Mouse (Mus musculus): ENCODE data around the gene Ptprd. TPM values are rescaled to one million over a fixed set of nuclear protein-coding genes. Genes with fewer than 3 reads are reported as not detected.

Ptprd gene
- polyA plus RNA-seq, 1 experiment from 2014 or later = 0.32 TPM

DNA sequence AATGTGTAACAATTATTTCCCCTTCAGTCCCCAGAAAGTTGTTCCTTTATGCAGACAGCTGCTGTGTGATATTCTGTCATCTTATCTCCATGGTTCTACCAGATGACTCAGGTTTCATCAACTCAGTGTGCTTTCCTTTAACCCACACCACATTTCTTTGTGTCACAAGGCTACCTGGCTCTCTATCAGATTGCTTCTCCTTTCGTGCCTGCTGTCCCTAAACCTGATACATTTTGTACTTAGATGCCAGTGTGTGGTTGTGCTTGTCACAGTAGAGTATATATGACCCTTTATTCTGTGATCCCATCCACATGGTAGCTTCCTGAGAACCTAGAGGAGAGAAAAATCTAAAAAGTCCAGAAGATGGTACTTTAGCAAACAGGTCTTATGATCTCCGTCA lies 1445.3 kb downstream of the Ptprd start:
- no peak for TF ChIP-seq CTCF (IDR thresholded peaks at IDR 0.05)
- in situ Hi-C loops (cut with MboI; ENCODE audit: low pct_unique_long_range_greater_than_20kb) = no loop called here
- DNase-seq (ENCODE audit: low read depth, low spot score) (no peak), ATAC-seq (no peak)
- ChIA-PET CTCF (interaction anchor here (1.5 kb wide), 1 partner anchor 10 kb away, joined by 3 read pairs; no protein-coding TSS in a partner anchor), POLR2A (no interaction called here)
- H3K27me3 ChIP-seq = no peaks in the 10 kb centered on the region

DNA sequence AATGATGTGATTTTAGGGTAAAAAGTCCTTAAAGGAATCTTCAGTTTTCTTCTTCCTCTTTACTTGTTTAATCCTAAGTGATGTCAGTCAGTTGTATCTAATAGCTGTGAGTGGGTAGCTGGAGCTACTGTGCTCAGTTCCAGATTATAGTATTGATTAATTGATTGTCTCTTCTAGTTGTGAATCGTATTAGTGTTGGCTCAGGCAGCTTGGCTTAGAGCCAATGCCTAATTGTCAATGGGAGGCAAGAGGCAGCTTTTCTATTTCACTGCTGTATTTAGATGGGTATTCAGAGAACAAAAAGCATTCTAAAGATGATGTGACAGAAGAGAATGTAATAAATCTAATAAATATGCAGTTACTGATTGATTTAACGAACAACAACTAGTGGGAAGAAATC lies 1461.1 kb downstream of the Ptprd start:
- DNase-seq (ENCODE audit: low read depth, low spot score) = no peak
- TF ChIP-seq CTCF (IDR thresholded peaks at IDR 0.05) = no peak
- H3K27me3 ChIP-seq = no peaks in the 10 kb centered on the region
- ChIA-PET POLR2A (interaction anchor here (0.6 kb wide), 1 partner anchor 677 kb away, joined by 3 read pairs; no protein-coding TSS in a partner anchor), CTCF (no interaction called here)
- in situ Hi-C loops (cut with MboI; ENCODE audit: low pct_unique_long_range_greater_than_20kb) = no loop called here
- ATAC-seq = no peak

DNA sequence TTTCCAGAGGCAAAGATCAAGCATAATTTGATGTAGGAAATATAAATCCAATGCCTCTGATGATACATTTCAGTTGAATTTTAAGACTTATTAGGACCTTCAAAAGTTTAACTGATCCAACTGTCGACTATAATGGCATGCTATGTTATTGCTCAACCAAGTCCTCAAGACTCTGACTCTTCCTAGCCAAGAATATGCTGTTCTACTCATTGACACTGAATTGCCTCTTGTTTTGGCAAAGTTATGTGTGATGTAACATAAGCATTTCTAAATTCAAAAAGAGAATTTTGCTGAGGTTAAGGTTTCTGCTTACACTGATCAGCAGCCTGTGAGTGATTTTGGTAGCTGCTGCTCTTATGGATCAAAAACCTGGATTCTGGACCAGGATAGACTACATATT lies 1475.9 kb downstream of the Ptprd start:
- CTCF ChIA-PET = no interaction called here
- DNase-seq (ENCODE audit: low read depth, low spot score) = no peak
- H3K27me3 ChIP-seq = no peaks in the 10 kb centered on the region
- TF ChIP-seq CTCF (IDR thresholded peaks at IDR 0.05) = no peak
- no peak for ATAC-seq
- POLR2A ChIA-PET = no interaction called here
- in situ Hi-C loops (cut with MboI; ENCODE audit: low pct_unique_long_range_greater_than_20kb) = no loop called here

DNA sequence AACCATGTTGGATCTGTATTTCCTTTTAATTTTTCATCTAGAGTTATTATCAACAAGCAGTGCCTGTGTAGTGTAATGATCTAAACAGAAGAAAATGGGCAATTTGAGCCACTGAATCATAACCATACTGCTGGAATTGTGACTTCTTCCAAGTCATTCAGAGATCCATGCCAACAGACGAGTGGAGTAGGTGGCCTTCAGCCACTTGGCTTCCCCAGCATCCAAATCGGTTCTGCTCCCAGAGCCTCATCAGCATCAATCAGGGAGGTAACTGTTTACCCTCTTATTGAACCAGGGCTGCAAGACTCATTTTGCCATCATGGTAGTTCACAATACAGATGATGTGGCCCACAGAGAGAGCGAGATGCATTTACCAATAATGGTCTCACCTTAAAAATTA lies 1536.0 kb downstream of the Ptprd start:
- CTCF ChIA-PET = no interaction called here
- TF ChIP-seq CTCF (IDR thresholded peaks at IDR 0.05) = no peak
- ATAC-seq = no peak
- POLR2A ChIA-PET = no interaction called here
- no peak for DNase-seq (ENCODE audit: low read depth, low spot score)
- in situ Hi-C loops (cut with MboI; ENCODE audit: low pct_unique_long_range_greater_than_20kb) = no loop called here
- no peaks in the 10 kb centered on the region for H3K27me3 ChIP-seq

DNA sequence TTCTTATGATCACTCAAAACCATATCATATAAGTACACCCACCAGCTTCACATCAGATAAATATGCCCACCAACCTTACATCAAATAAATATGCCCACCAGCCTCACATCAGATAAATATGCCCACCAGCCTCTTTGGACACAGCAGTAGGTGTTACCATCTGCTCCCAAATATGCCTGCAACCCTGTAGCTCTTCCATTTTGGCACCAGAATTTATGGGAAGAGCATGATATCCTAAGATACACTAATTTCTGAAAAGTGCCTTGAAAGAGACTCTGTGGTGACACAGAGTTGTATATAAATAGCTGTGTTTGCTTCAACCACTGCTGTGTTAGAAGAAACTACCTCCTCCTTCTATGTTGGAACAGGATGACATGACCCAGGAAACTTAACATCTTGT lies 1538.5 kb downstream of the Ptprd start:
- ATAC-seq = no peak
- H3K27me3 ChIP-seq = no peaks in the 10 kb centered on the region
- no peak for DNase-seq (ENCODE audit: low read depth, low spot score)
- POLR2A ChIA-PET = no interaction called here
- in situ Hi-C loops (cut with MboI; ENCODE audit: low pct_unique_long_range_greater_than_20kb) = no loop called here
- no peak for TF ChIP-seq CTCF (IDR thresholded peaks at IDR 0.05)
- CTCF ChIA-PET = no interaction called here

DNA sequence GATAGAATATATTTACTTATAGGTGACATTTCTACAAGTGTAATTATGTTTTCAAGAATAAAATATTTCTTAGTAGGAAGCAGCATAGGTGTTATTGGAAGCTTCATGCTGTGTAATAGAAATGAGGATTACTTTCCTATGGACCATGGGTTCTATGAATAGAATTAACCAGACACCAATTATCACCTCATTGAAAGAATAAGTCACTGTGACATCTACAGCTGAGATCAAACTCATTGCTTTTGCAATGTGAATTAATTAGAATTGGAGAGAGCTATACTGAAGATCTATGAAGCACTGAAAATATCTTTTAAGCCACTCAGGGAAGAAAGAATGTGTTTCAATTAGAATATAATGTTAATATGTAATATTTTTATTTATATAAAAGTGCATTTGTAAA lies 1539.1 kb downstream of the Ptprd start:
- no peak for TF ChIP-seq CTCF (IDR thresholded peaks at IDR 0.05)
- H3K27me3 ChIP-seq = no peaks in the 10 kb centered on the region
- ChIA-PET POLR2A (no interaction called here), CTCF (no interaction called here)
- ATAC-seq (no peak), DNase-seq (ENCODE audit: low read depth, low spot score) (no peak)
- in situ Hi-C loops (cut with MboI; ENCODE audit: low pct_unique_long_range_greater_than_20kb) = no loop called here

DNA sequence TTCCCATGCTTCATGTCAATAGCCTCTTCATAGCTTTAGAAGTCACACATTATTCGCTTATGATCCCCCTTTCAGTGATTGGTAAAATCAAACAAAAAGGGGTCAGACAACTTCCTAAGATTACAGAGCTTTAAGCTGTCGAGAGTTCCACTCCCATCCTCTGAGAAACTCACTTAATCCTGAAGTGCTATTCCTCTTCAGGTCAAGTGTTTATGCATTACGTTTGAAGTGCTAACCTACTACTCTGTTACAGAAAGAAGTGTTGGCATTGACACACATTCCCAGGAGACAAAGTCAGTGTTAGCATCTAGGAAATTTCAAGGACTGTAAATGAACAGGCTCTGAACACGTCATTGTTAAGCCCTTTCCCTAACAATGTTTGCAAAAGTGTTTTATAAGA lies 1550.0 kb downstream of the Ptprd start:
- DNase-seq (ENCODE audit: low read depth, low spot score) (no peak), ATAC-seq (no peak)
- ChIA-PET CTCF (no interaction called here), POLR2A (no interaction called here)
- TF ChIP-seq CTCF (IDR thresholded peaks at IDR 0.05) = no peak
- H3K27me3 ChIP-seq = no peaks in the 10 kb centered on the region
- in situ Hi-C loops (cut with MboI; ENCODE audit: low pct_unique_long_range_greater_than_20kb) = no loop called here

DNA sequence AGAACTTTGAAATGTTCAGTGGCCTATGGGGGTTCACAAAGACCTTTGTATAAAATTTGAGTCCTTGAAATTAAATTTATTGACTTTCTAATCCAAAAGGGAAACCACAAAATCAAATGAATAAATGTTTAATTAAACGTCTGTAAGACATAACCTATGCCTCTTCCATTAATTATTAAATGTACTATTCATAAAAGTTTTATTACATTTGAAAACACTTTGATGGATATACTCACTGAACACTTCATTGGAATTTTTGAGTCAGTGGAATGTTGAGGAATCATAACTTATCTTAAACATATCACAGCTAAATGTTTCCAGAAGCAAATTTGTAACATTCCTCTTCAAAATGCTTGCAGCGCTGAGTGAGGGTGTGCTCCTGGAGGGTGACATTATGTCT lies 1551.6 kb downstream of the Ptprd start:
- ChIA-PET CTCF (no interaction called here), POLR2A (no interaction called here)
- ATAC-seq = no peak
- in situ Hi-C loops (cut with MboI; ENCODE audit: low pct_unique_long_range_greater_than_20kb) = no loop called here
- H3K27me3 ChIP-seq = no peaks in the 10 kb centered on the region
- TF ChIP-seq CTCF (IDR thresholded peaks at IDR 0.05) = no peak
- DNase-seq (ENCODE audit: low read depth, low spot score) = no peak

DNA sequence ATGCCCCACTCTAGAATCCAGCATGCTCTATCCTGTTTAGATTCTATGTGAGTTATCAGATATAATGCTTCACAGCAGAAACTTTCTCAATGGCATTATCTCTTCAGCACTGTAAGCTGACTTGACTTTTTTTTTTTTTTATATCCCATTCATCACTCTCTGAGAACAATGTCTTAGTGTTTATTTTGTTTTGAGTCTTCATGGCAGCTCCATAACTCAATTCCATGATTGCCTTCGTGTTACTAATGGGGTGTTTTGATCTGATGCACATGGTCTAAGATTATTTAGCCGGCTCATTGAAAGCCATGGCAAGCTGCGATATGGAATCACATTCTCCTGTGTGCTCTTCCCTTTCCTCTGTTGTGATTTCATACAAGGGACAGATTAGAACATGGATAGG lies 1555.0 kb downstream of the Ptprd start:
- ChIA-PET POLR2A (no interaction called here), CTCF (no interaction called here)
- DNase-seq (ENCODE audit: low read depth, low spot score) = no peak
- TF ChIP-seq CTCF (IDR thresholded peaks at IDR 0.05) = no peak
- H3K27me3 ChIP-seq = no peaks in the 10 kb centered on the region
- no peak for ATAC-seq
- in situ Hi-C loops (cut with MboI; ENCODE audit: low pct_unique_long_range_greater_than_20kb) = no loop called here

DNA sequence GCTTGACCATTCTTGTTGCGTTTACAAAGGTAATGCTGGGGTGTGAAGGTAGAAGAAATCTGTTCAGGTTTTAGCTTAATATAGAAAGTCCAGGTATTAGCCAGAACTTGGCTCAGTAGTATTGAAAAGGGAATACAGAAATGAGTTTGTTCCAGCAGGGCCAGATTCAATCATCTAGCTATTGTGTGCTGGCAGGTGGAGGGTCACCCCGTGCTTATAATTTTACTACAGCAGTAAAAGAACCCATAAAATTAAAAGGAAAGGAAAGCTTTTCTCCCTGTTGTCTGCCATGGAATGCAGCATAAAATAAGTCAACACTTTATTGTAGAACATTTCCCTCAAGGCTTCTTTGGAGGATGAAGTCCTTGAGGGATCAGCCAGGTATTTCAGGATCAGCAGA lies 1558.8 kb downstream of the Ptprd start:
- no peaks in the 10 kb centered on the region for H3K27me3 ChIP-seq
- ChIA-PET POLR2A (no interaction called here), CTCF (no interaction called here)
- DNase-seq (ENCODE audit: low read depth, low spot score) (no peak), ATAC-seq (no peak)
- in situ Hi-C loops (cut with MboI; ENCODE audit: low pct_unique_long_range_greater_than_20kb) = no loop called here
- no peak for TF ChIP-seq CTCF (IDR thresholded peaks at IDR 0.05)

DNA sequence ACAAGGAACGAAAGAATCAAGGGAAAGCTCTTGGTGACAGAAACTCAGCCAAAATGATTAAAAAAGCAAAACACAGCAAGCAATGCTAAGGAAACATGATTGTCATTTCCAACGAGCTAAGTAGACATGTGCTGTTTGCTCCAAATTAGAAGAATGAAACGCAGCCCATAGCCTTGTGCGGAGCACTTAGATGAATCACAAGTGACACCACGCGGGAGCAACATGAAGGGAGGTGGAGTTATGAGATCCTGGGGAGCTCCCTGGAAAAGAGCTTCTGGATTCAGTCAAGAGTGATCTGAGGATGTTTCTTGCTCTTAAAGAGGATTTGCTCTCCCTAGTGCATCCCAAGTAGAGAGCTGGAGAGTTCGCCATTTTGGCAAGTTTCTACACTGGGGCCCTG lies 1590.0 kb downstream of the Ptprd start:
- no peak for TF ChIP-seq CTCF (IDR thresholded peaks at IDR 0.05)
- POLR2A ChIA-PET = no interaction called here
- ATAC-seq (no peak), DNase-seq (ENCODE audit: low read depth, low spot score) (no peak)
- no peaks in the 10 kb centered on the region for H3K27me3 ChIP-seq
- CTCF ChIA-PET = no interaction called here
- in situ Hi-C loops (cut with MboI; ENCODE audit: low pct_unique_long_range_greater_than_20kb) = no loop called here

DNA sequence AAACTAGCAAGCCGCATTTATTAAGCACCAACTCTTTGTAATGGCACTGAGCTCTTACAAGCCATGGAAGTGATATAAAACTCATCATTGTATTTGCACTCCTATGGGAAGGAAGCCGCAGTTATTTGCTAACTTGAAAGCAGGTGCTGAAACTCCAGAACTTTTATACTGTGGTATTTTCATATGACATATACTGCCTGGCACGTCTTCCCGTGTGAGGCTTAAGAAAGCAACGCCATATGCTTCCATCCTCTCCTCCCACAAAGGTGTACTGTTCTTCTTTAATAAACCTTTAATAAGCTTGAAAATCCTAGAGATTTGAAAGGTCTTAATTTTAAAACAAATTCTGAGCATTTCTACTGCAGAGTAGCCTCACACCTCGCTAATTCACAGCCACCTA lies 1595.1 kb downstream of the Ptprd start:
- in situ Hi-C loops (cut with MboI; ENCODE audit: low pct_unique_long_range_greater_than_20kb) = no loop called here
- ChIA-PET CTCF (no interaction called here), POLR2A (no interaction called here)
- DNase-seq (ENCODE audit: low read depth, low spot score) (no peak), ATAC-seq (no peak)
- no peaks in the 10 kb centered on the region for H3K27me3 ChIP-seq
- no peak for TF ChIP-seq CTCF (IDR thresholded peaks at IDR 0.05)

DNA sequence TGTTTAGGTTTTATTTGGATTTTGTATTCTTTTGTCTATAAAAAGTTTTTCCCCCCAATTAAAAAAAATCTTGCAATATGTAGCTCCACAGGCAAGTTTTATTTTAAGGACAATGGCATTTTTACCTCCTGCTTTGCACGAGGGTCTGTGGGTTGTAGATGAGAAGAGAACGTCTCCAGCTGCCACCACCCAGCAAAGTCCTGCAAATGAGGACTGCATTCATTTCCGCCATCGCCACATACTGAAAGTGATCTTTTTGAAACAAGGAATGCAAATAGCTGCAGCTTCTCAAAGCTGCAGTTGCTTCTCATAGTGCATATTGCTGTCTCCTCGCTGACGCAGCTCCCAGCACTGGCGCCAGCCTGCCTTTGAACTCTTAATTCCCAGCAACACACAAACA lies 1603.5 kb downstream of the Ptprd start:
- CTCF ChIA-PET = no interaction called here

More for the DNA sequence above, 1603.5 kb downstream of the Ptprd start:
- no peak for TF ChIP-seq CTCF (IDR thresholded peaks at IDR 0.05)
- DNase-seq (ENCODE audit: low read depth, low spot score) (no peak), ATAC-seq (no peak)
- in situ Hi-C loops (cut with MboI; ENCODE audit: low pct_unique_long_range_greater_than_20kb) = no loop called here
- no peaks in the 10 kb centered on the region for H3K27me3 ChIP-seq
- POLR2A ChIA-PET = no interaction called here
